Comparison of ENCODE assay signal across 9 mouse cellular contexts in the genomic region with DNA sequence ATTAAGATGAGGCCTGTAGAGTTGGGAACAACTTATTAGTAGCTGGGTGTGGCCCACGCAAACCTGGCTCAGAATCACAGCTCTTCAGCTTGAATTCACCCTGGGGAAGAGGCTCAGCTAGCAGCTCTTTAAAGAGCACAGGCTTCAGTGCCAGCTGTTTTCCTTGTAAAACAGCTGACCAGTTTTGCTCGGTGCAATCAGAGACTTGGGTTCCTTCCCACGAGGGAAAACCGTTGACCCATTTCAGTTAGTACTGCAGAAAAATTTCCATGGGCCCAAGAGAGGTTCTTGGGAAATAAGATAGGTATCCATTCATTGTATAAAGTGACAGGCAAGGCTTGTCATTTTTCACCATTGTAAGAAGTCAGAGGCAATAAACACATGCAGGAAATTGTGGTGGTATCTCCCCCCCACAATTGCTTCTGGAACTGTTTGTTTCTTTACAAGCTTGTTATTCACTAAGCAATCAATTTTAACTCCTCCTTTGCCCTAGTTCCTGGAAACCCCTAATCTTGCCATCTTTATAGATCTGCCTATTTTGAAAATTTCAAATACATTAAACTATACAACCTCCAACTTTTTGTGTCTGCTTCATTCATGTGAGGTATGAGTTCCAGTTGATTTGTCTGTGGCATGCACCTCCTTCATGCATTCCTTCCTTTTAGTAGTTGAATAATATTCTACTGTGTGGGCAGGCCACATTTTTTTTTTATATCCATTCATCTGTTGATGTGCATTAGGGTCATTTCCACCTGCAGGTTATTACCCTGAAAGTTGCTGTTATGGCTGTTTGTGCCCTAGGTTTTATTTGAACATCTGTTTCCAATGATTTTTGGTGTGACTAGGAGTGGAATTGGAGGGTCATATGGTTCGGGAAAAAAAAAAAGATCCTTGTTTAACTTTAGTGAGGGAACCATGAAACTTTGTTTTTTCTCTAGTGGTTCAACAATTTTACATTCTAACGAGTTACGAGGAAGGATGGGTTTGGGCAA.
DNase-seq lines count a peak whose midpoint lies in the region; ATAC-seq and TF ChIP-seq lines count a peak whose summit lies in the region.
"Had no signal": no experiment of that assay in that cellular context is flagged by ENCODE, and none has a peak within 500 bp of the region (broad histone marks: within the 10 kb centered on the region; RNA-seq: fewer than 3 reads in every experiment).

No protein-coding gene starts in this region.

- H3K9ac ChIP-seq in midbrain, postnatal 0 days (replicated peaks; ENCODE audit: low read length, poor library complexity, severe bottlenecking), result no peak overlapping the region
- no peak overlapping the region for H3K9ac ChIP-seq in forebrain, postnatal 0 days

- TF ChIP-seq POLR2A in spleen, adult 2 months (IDR thresholded peaks at IDR 0.05; ENCODE audit: low read depth, low read length), result no peak
- TF ChIP-seq POLR2A in embryonic fibroblast, embryonic 13.5 days (IDR thresholded peaks at IDR 0.05; ENCODE audit: low read depth, low read length), result no peak

- H3K27ac ChIP-seq in spleen, adult 2 months (ENCODE audit: insufficient read depth, low read length), result peak overlapping the region; percentile 29; the same call in 1 of the 2 replicates
- H3K27ac ChIP-seq in embryonic fibroblast, embryonic 13.5 days (ENCODE audit: insufficient read depth, low read length), result 0 out of 2 replicates have a peak overlapping the region, but pooled peaks have one; percentile 6
- no peak overlapping the region for H3K27ac ChIP-seq in midbrain, postnatal 0 days (ENCODE audit: low read depth, low read length)
- H3K27ac ChIP-seq in forebrain, postnatal 0 days (ENCODE audit: low read depth, low read length), result no peak overlapping the region

- no peaks in the 10 kb centered on the region for H3K36me3 ChIP-seq in spleen, adult 2 months (ENCODE audit: control insufficient read depth, insufficient read depth, low read length)
- H3K36me3 ChIP-seq in midbrain, postnatal 0 days (ENCODE audit: insufficient read depth, low read length), result no peaks in the 10 kb centered on the region
- no peaks in the 10 kb centered on the region for H3K36me3 ChIP-seq in forebrain, postnatal 0 days (ENCODE audit: insufficient read depth)

- no peak for TF ChIP-seq CTCF in spleen, adult 2 months (IDR thresholded peaks at IDR 0.05; ENCODE audit: extremely low read depth, insufficient read depth, insufficient read length, insufficient replicate concordance)
- TF ChIP-seq CTCF in embryonic fibroblast, embryonic 13.5 days (IDR thresholded peaks at IDR 0.05; ENCODE audit: borderline replicate concordance, insufficient read depth, low read length), result no peak
- no peak for TF ChIP-seq CTCF in midbrain, postnatal 0 days (IDR thresholded peaks at IDR 0.05)
- TF ChIP-seq CTCF in forebrain, postnatal 0 days (IDR thresholded peaks at IDR 0.05; ENCODE audit: low read depth), result no peak

- no peak for ATAC-seq in midbrain, postnatal 0 days (ENCODE audit: low FRiP score)
- ATAC-seq in forebrain, postnatal 0 days, result no peak
- ATAC-seq: midbrain, embryonic 16.5 days had no signal

- 59% methylated on average over 7 of the region's 7 CpGs for WGBS in spleen, adult 2 months
- 83% methylated on average over 7 of the region's 7 CpGs for WGBS in midbrain, postnatal 0 days
- WGBS in forebrain, postnatal 0 days, result 81% methylated on average over 7 of the region's 7 CpGs

- no peaks in the 10 kb centered on the region for H3K9me3 ChIP-seq in midbrain, postnatal 0 days (ENCODE audit: low read length)
- H3K9me3 ChIP-seq in forebrain, postnatal 0 days (ENCODE audit: low read length), result no peaks in the 10 kb centered on the region

- no peak overlapping the region for H3K4me2 ChIP-seq in midbrain, postnatal 0 days (ENCODE audit: low read depth, low read length, poor library complexity, severe bottlenecking)
- no peak overlapping the region for H3K4me2 ChIP-seq in forebrain, postnatal 0 days (ENCODE audit: low read depth)

- DNase-seq in spleen, adult 2 months (ENCODE audit: low read depth in 1 of 2, low spot score in 2 of 2), result peak in 1 of 2 experiments; percentile 9
- no peak for DNase-seq in spleen, postnatal 14 days (ENCODE audit: low spot score in 2 of 2)
- peak; percentile 13 for DNase-seq in kidney, postnatal 10 days
- DNase-seq in naive thymus-derived CD4-positive, alpha-beta T cell, adult 2 months (ENCODE audit: low read depth), result peak; percentile 62
- DNase-seq in B cell, adult 2 months, result no peak
- no peak for DNase-seq in midbrain, postnatal 0 days (ENCODE audit: low spot score)
- no peak for DNase-seq in forebrain, postnatal 0 days

- H3K27me3 ChIP-seq in spleen, adult 2 months (ENCODE audit: control insufficient read depth, insufficient read depth, low read length), result no peaks in the 10 kb centered on the region
- H3K27me3 ChIP-seq in midbrain, postnatal 0 days (ENCODE audit: insufficient read depth, low read length), result no peaks in the 10 kb centered on the region
- no peaks in the 10 kb centered on the region for H3K27me3 ChIP-seq in forebrain, postnatal 0 days (ENCODE audit: insufficient read depth, low read length)

- H3K4me1 ChIP-seq in spleen, adult 2 months (ENCODE audit: control insufficient read depth, insufficient read depth, insufficient read length), result no peaks in the 10 kb centered on the region
- H3K4me1 ChIP-seq in embryonic fibroblast, embryonic 13.5 days (ENCODE audit: control insufficient read depth, insufficient read depth, low read length), result no peaks in the 10 kb centered on the region
- H3K4me1 ChIP-seq in midbrain, postnatal 0 days (ENCODE audit: insufficient read depth, low read length), result no peaks in the 10 kb centered on the region
- no peaks in the 10 kb centered on the region for H3K4me1 ChIP-seq in forebrain, postnatal 0 days (ENCODE audit: insufficient read depth)

- no peak overlapping the region for H3K4me3 ChIP-seq in spleen, adult 2 months (ENCODE audit: extremely low read depth, insufficient read depth, insufficient read length)
- no peak overlapping the region for H3K4me3 ChIP-seq in embryonic fibroblast, embryonic 13.5 days (ENCODE audit: insufficient read depth, low read length)
- H3K4me3 ChIP-seq in midbrain, postnatal 0 days (ENCODE audit: low read depth, low read length), result no peak overlapping the region
- no peak overlapping the region for H3K4me3 ChIP-seq in forebrain, postnatal 0 days (ENCODE audit: low read depth, low read length)

Comparison
In these comparisons a context has a peak if more than half of its experiments do, and no peak if none do; other contexts are left out.
1. DNase-seq: peak in kidney, postnatal 10 days (single experiment) and naive thymus-derived CD4-positive, alpha-beta T cell, adult 2 months (single experiment); none in spleen, postnatal 14 days (0 of 2), B cell, adult 2 months (0 of 2), midbrain, postnatal 0 days (single experiment) and forebrain, postnatal 0 days (single experiment).
2. H3K27ac ChIP-seq: peak in spleen, adult 2 months (single experiment) and embryonic fibroblast, embryonic 13.5 days (single experiment); none in midbrain, postnatal 0 days (single experiment) and forebrain, postnatal 0 days (single experiment).